13 mouse cellular contexts compared by ENCODE assay signal in the genomic region with DNA sequence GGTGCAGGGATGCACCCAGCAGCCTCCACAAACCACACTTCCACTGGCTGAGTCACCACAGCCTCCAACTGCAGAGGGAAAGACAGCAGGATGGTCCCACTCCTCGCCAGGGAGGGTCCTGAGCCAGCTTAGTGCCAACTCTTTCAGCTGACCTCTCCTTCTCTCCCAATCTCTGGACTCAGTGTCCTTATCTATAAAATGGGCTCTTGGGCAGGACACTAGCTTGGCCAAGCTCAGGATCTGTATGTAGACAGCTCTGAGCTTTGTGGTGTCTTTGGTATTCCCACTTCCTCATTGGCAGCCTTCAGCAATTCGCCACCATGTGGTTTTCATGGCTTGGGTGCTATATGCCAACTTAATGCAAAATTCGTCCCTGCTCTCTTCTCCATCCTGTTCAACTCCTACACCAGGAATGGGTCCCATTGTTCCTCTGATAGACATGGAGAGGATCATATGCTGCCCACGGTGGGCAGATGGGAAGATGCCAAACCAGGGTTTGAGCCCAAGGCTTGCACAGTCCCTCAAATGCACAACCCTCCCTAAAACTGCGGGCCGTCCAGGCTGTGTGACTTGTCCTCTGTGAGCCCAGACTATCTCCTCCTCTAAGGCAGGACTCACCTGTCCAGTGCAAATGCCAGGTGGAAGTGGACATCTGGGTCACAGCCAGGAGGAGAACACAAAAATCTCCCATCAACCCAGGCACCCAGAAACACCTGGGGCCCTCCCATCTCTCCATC. TPM values are rescaled to one million over a fixed set of nuclear protein-coding genes. Genes with fewer than 3 reads are reported as not detected.
DNase-seq lines count a peak whose midpoint lies in the region; ATAC-seq and TF ChIP-seq lines count a peak whose summit lies in the region.
"Had no signal": no experiment of that assay in that cellular context is flagged by ENCODE, and none has a peak within 500 bp of the region (broad histone marks: within the 10 kb centered on the region; RNA-seq: fewer than 3 reads in every experiment).

No protein-coding gene starts in this region.

- H3K4me3 ChIP-seq in midbrain, embryonic 11.5 days (ENCODE audit: low read depth, low read length): no peak overlapping the region
- no peak overlapping the region for H3K4me3 ChIP-seq in midbrain, embryonic 14.5 days (replicated peaks; ENCODE audit: low read depth, low read length)
- H3K4me3 ChIP-seq in forebrain, embryonic 16.5 days (replicated peaks; ENCODE audit: low read length): no peak overlapping the region
- H3K4me3 ChIP-seq in myocyte: no peak overlapping the region
- H3K4me3 ChIP-seq in heart, embryonic 12.5 days: no peak overlapping the region
- H3K4me3 ChIP-seq: embryonic facial prominence, embryonic 12.5 days had no signal

- no peaks in the 10 kb centered on the region for H3K36me3 ChIP-seq in midbrain, embryonic 11.5 days (ENCODE audit: control insufficient read depth, insufficient read depth, low read length)
- no peaks in the 10 kb centered on the region for H3K36me3 ChIP-seq in midbrain, embryonic 14.5 days (ENCODE audit: control insufficient read depth, insufficient read depth, low read length)
- H3K36me3 ChIP-seq in forebrain, embryonic 16.5 days (ENCODE audit: control insufficient read depth, insufficient read depth): no peaks in the 10 kb centered on the region
- no peaks in the 10 kb centered on the region for H3K36me3 ChIP-seq in myocyte (ENCODE audit: control insufficient read depth, insufficient read depth)
- H3K36me3 ChIP-seq in heart, embryonic 12.5 days: no peaks in the 10 kb centered on the region

- H3ac ChIP-seq in myocyte (ENCODE audit: control insufficient read depth, insufficient read length): no peak overlapping the region

- TF ChIP-seq POLR2A in myocyte (IDR thresholded peaks at IDR 0.05; ENCODE audit: insufficient read length, low read depth): no peak

- no peaks in the 10 kb centered on the region for H3K9me3 ChIP-seq in midbrain, embryonic 11.5 days (ENCODE audit: control insufficient read depth, low read length)
- H3K9me3 ChIP-seq in midbrain, embryonic 14.5 days (ENCODE audit: control insufficient read depth, low read length): no peaks in the 10 kb centered on the region
- H3K9me3 ChIP-seq in forebrain, embryonic 16.5 days (ENCODE audit: control insufficient read depth, low read length): no peaks in the 10 kb centered on the region
- H3K9me3 ChIP-seq in heart, embryonic 12.5 days (replicated peaks): no peaks in the 10 kb centered on the region
- H3K9me3 ChIP-seq: embryonic facial prominence, embryonic 12.5 days had no signal

- no peak overlapping the region for H3K27ac ChIP-seq in midbrain, embryonic 11.5 days (ENCODE audit: low read depth, low read length)
- H3K27ac ChIP-seq in midbrain, embryonic 14.5 days (replicated peaks; ENCODE audit: low read depth, low read length): no peak overlapping the region
- H3K27ac ChIP-seq in forebrain, embryonic 16.5 days (ENCODE audit: low read length): peak overlapping the region; percentile 57
- H3K27ac ChIP-seq in heart, embryonic 12.5 days (ENCODE audit: poor library complexity, severe bottlenecking): no peak overlapping the region
- H3K27ac ChIP-seq: embryonic facial prominence, embryonic 12.5 days; liver, embryonic 14.5 days had no signal

- H3K4me2 ChIP-seq in midbrain, embryonic 11.5 days: no peak overlapping the region
- H3K4me2 ChIP-seq in midbrain, embryonic 14.5 days (ENCODE audit: low read length): no peak overlapping the region
- no peak overlapping the region for H3K4me2 ChIP-seq in forebrain, embryonic 16.5 days (ENCODE audit: low read length)
- peak overlapping the region; percentile 44 for H3K4me2 ChIP-seq in myocyte (ENCODE audit: low read depth)
- H3K4me2 ChIP-seq in heart, embryonic 12.5 days: no peak overlapping the region
- H3K4me2 ChIP-seq: embryonic facial prominence, embryonic 12.5 days had no signal

- no peaks in the 10 kb centered on the region for H3K27me3 ChIP-seq in midbrain, embryonic 11.5 days (ENCODE audit: control insufficient read depth, insufficient read depth, low read length)
- H3K27me3 ChIP-seq in midbrain, embryonic 14.5 days (ENCODE audit: control insufficient read depth, insufficient read depth, low read length): no peaks in the 10 kb centered on the region
- no peaks in the 10 kb centered on the region for H3K27me3 ChIP-seq in forebrain, embryonic 16.5 days (replicated peaks; ENCODE audit: control insufficient read depth, insufficient read depth, low read length)
- no peaks in the 10 kb centered on the region for H3K27me3 ChIP-seq in myocyte (ENCODE audit: control insufficient read depth, insufficient read depth, insufficient read length)
- peaks cover 73% of the 10 kb centered on the region for H3K27me3 ChIP-seq in heart, embryonic 12.5 days (replicated peaks)
- H3K27me3 ChIP-seq: embryonic facial prominence, embryonic 12.5 days had no signal

- no peak for DNase-seq in frontal cortex, postnatal 25 days (ENCODE audit: low spot score in 2 of 2)
- peak; percentile 56 for DNase-seq in midbrain, embryonic 11.5 days (ENCODE audit: low spot score, missing footprints)
- DNase-seq in midbrain, embryonic 14.5 days: no peak
- DNase-seq in urinary bladder, postnatal 10 days (ENCODE audit: low spot score): no peak
- DNase-seq: heart, adult 18-20 months had no signal

- peaks cover 4% of the 10 kb centered on the region for H3K79me2 ChIP-seq in myocyte (ENCODE audit: control insufficient read depth, insufficient read depth)

- peaks cover 12% of the 10 kb centered on the region for H3K4me1 ChIP-seq in midbrain, embryonic 11.5 days (ENCODE audit: control insufficient read depth, insufficient read depth, low read length)
- peaks cover 23% of the 10 kb centered on the region for H3K4me1 ChIP-seq in midbrain, embryonic 14.5 days (ENCODE audit: control insufficient read depth, insufficient read depth, low read length)
- peaks cover 35% of the 10 kb centered on the region for H3K4me1 ChIP-seq in forebrain, embryonic 16.5 days (replicated peaks; ENCODE audit: control insufficient read depth, insufficient read depth, low read length)
- peaks cover 20% of the 10 kb centered on the region for H3K4me1 ChIP-seq in heart, embryonic 12.5 days (replicated peaks)

- WGBS in midbrain, embryonic 11.5 days: 83% methylated on average over 6 of the region's 6 CpGs
- WGBS in midbrain, embryonic 14.5 days: 89% methylated on average over 6 of the region's 6 CpGs
- WGBS in forebrain, embryonic 16.5 days: 80% methylated on average over 6 of the region's 6 CpGs
- WGBS in heart, embryonic 12.5 days: 71% methylated on average over 6 of the region's 6 CpGs

- peak; percentile 17; the same call in 1 of the 2 replicates for ATAC-seq in frontal cortex, adult (ENCODE audit: low TSS enrichment)
- no peak for ATAC-seq in midbrain, embryonic 11.5 days (ENCODE audit: low FRiP score)
- no peak for ATAC-seq in midbrain, embryonic 14.5 days (ENCODE audit: low FRiP score, low TSS enrichment)
- ATAC-seq in forebrain, embryonic 16.5 days: no peak
- no peak for ATAC-seq in heart, embryonic 12.5 days (ENCODE audit: insufficient number of reproducible peaks, low FRiP score)

- no peak overlapping the region for H3K9ac ChIP-seq in midbrain, embryonic 11.5 days (ENCODE audit: low read length)
- no peak overlapping the region for H3K9ac ChIP-seq in midbrain, embryonic 14.5 days (replicated peaks; ENCODE audit: low read length)
- H3K9ac ChIP-seq in forebrain, embryonic 16.5 days (replicated peaks; ENCODE audit: low read depth, low read length): no peak overlapping the region
- no peak overlapping the region for H3K9ac ChIP-seq in heart, embryonic 12.5 days
- H3K9ac ChIP-seq: embryonic facial prominence, embryonic 12.5 days; liver, embryonic 14.5 days had no signal

TF ChIP-seq in myocyte, 11 proteins besides CTCF, POLR2A, EP300 and RAD21:
- peak in 1 of 3 experiments; percentile 61 for TF ChIP-seq MYOG (IDR thresholded peaks at IDR 0.05; ENCODE audit: control insufficient read depth in 1 of 3, insufficient read depth in 1 of 3, insufficient read length in 2 of 3, low read depth in 2 of 3)
- TF ChIP-seq MYOD1 (IDR thresholded peaks at IDR 0.05; ENCODE audit: control insufficient read depth in 1 of 3, insufficient read length in 2 of 3, low read depth in 2 of 3): peak in 1 of 3 experiments; percentile 44
- no peak for TF ChIP-seq SRF (IDR thresholded peaks at IDR 0.05; ENCODE audit: control insufficient read depth, insufficient read length, low read depth)

RNA-seq across cellular contexts. Expression of a gene that starts 8.2 kb away (rescaled TPM):
- 44.0 and 50.9 TPM in 2 replicates for polyA plus RNA-seq in midbrain, embryonic 11.5 days (2014; fragmentation: Nextera tagmentation; extraction: Ambion mirVana)
- polyA plus RNA-seq in midbrain, embryonic 14.5 days (2014; fragmentation: Nextera tagmentation; extraction: Ambion mirVana): 49.2 and 52.1 TPM in 2 replicates
- polyA plus RNA-seq in forebrain, embryonic 16.5 days (2015; fragmentation: Nextera tagmentation; extraction: Ambion mirVana): 80.2 and 80.9 TPM in 2 replicates
- polyA plus RNA-seq in myocyte (2012; fragmentation: generic; extraction: Trizol): 120 TPM
- 13.6 and 14.1 TPM in 2 replicates for polyA plus RNA-seq in heart, embryonic 12.5 days (2016; fragmentation: Nextera tagmentation; extraction: Ambion mirVana)

RNA-seq across cellular contexts. Expression of a gene that starts 37.6 kb away (rescaled TPM):
- polyA plus RNA-seq in midbrain, embryonic 11.5 days (2014; fragmentation: Nextera tagmentation; extraction: Ambion mirVana): 16.7 and 18.6 TPM in 2 replicates
- 170 and 260 TPM in 2 replicates for polyA plus RNA-seq in midbrain, embryonic 14.5 days (2014; fragmentation: Nextera tagmentation; extraction: Ambion mirVana)
- polyA plus RNA-seq in forebrain, embryonic 16.5 days (2015; fragmentation: Nextera tagmentation; extraction: Ambion mirVana): 106 and 143 TPM in 2 replicates
- 71.9 TPM for polyA plus RNA-seq in myocyte (2012; fragmentation: generic; extraction: Trizol)
- polyA plus RNA-seq in heart, embryonic 12.5 days (2016; fragmentation: Nextera tagmentation; extraction: Ambion mirVana): 762 and 794 TPM in 2 replicates

RNA-seq across cellular contexts. Expression of a gene that starts 37.7 kb away (rescaled TPM):
- polyA plus RNA-seq in midbrain, embryonic 11.5 days (2014; fragmentation: Nextera tagmentation; extraction: Ambion mirVana): not detected in 2 replicates
- polyA plus RNA-seq in midbrain, embryonic 14.5 days (2014; fragmentation: Nextera tagmentation; extraction: Ambion mirVana): 0.65 TPM in 1 of 2 replicates, not detected in the other
- polyA plus RNA-seq in forebrain, embryonic 16.5 days (2015; fragmentation: Nextera tagmentation; extraction: Ambion mirVana): 0.92 and 1.3 TPM in 2 replicates
- 0.24 TPM for polyA plus RNA-seq in myocyte (2012; fragmentation: generic; extraction: Trizol)
- polyA plus RNA-seq in heart, embryonic 12.5 days (2016; fragmentation: Nextera tagmentation; extraction: Ambion mirVana): 0.88 and 1.5 TPM in 2 replicates
- polyA plus RNA-seq: embryonic facial prominence, embryonic 12.5 days; stomach, embryonic 16.5 days had no signal

RNA-seq across cellular contexts. Expression of a gene that starts 48.6 kb away (rescaled TPM):
- polyA plus RNA-seq in midbrain, embryonic 11.5 days (2014; fragmentation: Nextera tagmentation; extraction: Ambion mirVana): not detected in 2 replicates
- polyA plus RNA-seq in midbrain, embryonic 14.5 days (2014; fragmentation: Nextera tagmentation; extraction: Ambion mirVana): not detected in 2 replicates
- 0.09 and 0.20 TPM in 2 replicates for polyA plus RNA-seq in forebrain, embryonic 16.5 days (2015; fragmentation: Nextera tagmentation; extraction: Ambion mirVana)
- not detected for polyA plus RNA-seq in myocyte (2012; fragmentation: generic; extraction: Trizol)
- not detected in 2 replicates for polyA plus RNA-seq in heart, embryonic 12.5 days (2016; fragmentation: Nextera tagmentation; extraction: Ambion mirVana)
- polyA plus RNA-seq: embryonic facial prominence, embryonic 12.5 days; liver, embryonic 14.5 days; stomach, embryonic 16.5 days; urinary bladder, adult 2 months had no signal
